Mouse (Mus musculus) heart, embryonic 14.5 days (tissue): ENCODE results near the gene Ankfy1. TPM values are rescaled to one million over a fixed set of nuclear protein-coding genes. Genes with fewer than 3 reads are reported as not detected.

Source experiments
- ATAC-seq: fragments of 200-750 bp; cut with Nextera tagmentation; 2 replicates; pipeline ENCODE4 v1.8.0; 2017; ENCODE audit warnings: low read depth, moderate TSS enrichment; ENCODE audit not compliant: insufficient number of reproducible peaks, insufficient read depth, low FRiP score
- H3K27ac ChIP-seq, 2 experiments: fragments of 200-500 bp in 1 of 2; fragments of 300-500 bp in 1 of 2; sonication (generic) in 1 of 2; replicated peaks in 1 of 2; 2 replicates each; pipeline ENCODE4 v1.5.1; 2012 to 2014; ENCODE audit warnings: low read depth in 2 of 2, low read length in 2 of 2, control low read depth in 1 of 2, mild to moderate bottlenecking in 1 of 2, mixed read lengths in 1 of 2; ENCODE audit not compliant: control insufficient read depth in 1 of 2, insufficient read depth in 1 of 2
- H3K27me3 ChIP-seq: fragments of 300-500 bp; sonication (generic); 2 replicates; pipeline ENCODE4 v1.6.1; 2014; ENCODE audit warnings: mild to moderate bottlenecking, low read length, control low read depth; ENCODE audit not compliant: control insufficient read depth, insufficient read depth
- H3K36me3 ChIP-seq: fragments of 300-500 bp; sonication (generic); 2 replicates; pipeline ENCODE4 v1.6.1; 2014; ENCODE audit warnings: mild to moderate bottlenecking, control low read depth, low read length, mixed read lengths; ENCODE audit not compliant: control insufficient read depth, insufficient read depth
- H3K4me1 ChIP-seq, 2 experiments: fragments of 200-500 bp in 1 of 2; fragments of 300-500 bp in 1 of 2; sonication (generic) in 1 of 2; 2 replicates each; pipeline ENCODE4 v1.6.1; 2012 to 2014; ENCODE audit warnings: low read length in 2 of 2, control low read depth in 1 of 2, mixed read lengths in 1 of 2; ENCODE audit not compliant: control insufficient read depth in 2 of 2, insufficient read depth in 2 of 2
- H3K4me2 ChIP-seq: fragments of 300-500 bp; sonication (generic); 2 replicates; pipeline ENCODE4 v1.6.1; 2014; ENCODE audit warnings: mild to moderate bottlenecking, low read length
- H3K4me3 ChIP-seq, 2 experiments: fragments of 200-500 bp in 1 of 2; fragments of 300-500 bp in 1 of 2; sonication (generic) in 1 of 2; 2 replicates each; pipeline ENCODE4 v1.5.1; 2012 to 2014; ENCODE audit warnings: low read length in 2 of 2, mild to moderate bottlenecking in 2 of 2, control low read depth in 1 of 2, low read depth in 1 of 2, moderate library complexity in 1 of 2; ENCODE audit not compliant: control insufficient read depth in 1 of 2, insufficient read depth in 1 of 2
- H3K9ac ChIP-seq: fragments of 300-500 bp; sonication (generic); 2 replicates; pipeline ENCODE4 v1.6.1; 2014; ENCODE audit warnings: mild to moderate bottlenecking, low read length
- H3K9me3 ChIP-seq: fragments of 300-500 bp; sonication (generic); 2 replicates; pipeline ENCODE4 v1.6.1; 2016; ENCODE audit warnings: low read length, control low read depth; ENCODE audit not compliant: control insufficient read depth
- WGBS: fragments of 180-500 bp; shearing (Covaris S2); extraction: QIAGEN DNeasy Blood & Tissue Kit; methylation state at CpG from one replicate; pipeline ENCODE4 v1.1.7; 2014; 5-methylcytosine and 5-hydroxymethylcytosine counted together
- polyA plus RNA-seq: library from polyadenylated mRNA; unstranded; fragments of >200 nt; fragmentation: Nextera tagmentation; extraction: Ambion mirVana; gene quantifications from 2 replicates; pipeline ENCODE4 v1.2.1, GENCODE M21; 2014

Ankfy1 gene
- polyA plus RNA-seq, 1 experiment from 2014 or later = 25.6 TPM

GRCm38 (mm10) chr11:72739048-72739447 is 49.2 kb downstream of the Ankfy1 start:
- Histone ChIP-seq H3K9me3 (no peaks in the 10 kb centered on the region), H3K4me1 (peaks cover 2 to 22% of the 10 kb centered on the region in 2 experiments; a peak in 3 of 4 replicates), H3K27ac (no peak overlapping the region), H3K36me3 (peaks cover 67% of the 10 kb centered on the region), H3K4me3 (no peak overlapping the region), H3K4me2 (no peak overlapping the region), H3K27me3 (no peaks in the 10 kb centered on the region), H3K9ac (no peak overlapping the region)
- ATAC-seq = no peak
- 65% methylated on average over 1 of the region's 1 CpGs for WGBS

DNA sequence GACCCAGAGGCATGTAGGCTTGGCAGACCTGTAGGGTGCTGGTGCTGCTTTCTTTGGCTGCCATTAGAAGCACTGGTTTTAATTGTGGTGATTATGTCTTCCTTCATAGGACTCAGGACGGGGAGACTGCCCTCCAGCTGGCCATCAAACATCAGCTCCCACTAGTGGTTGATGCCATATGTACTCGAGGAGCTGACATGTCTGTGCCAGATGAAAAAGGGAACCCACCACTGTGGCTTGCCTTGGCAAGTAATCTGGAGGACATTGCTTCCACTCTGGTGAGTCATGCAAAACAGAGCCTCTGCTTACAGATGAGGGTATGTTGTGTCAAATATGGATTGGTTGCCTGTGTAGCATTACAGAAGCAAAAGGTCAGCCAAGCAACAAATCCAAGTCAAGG is 62.1 kb downstream of the Ankfy1 start:
- Histone ChIP-seq H3K9ac (no peak overlapping the region), H3K9me3 (no peaks in the 10 kb centered on the region), H3K27ac (no peak overlapping the region), H3K4me2 (no peak overlapping the region), H3K4me1 (no peaks in the 10 kb centered on the region), H3K27me3 (no peaks in the 10 kb centered on the region), H3K4me3 (no peak overlapping the region), H3K36me3 (peaks cover 100% of the 10 kb centered on the region)
- ATAC-seq = no peak
- 31% methylated on average over 2 of the region's 2 CpGs for WGBS

DNA sequence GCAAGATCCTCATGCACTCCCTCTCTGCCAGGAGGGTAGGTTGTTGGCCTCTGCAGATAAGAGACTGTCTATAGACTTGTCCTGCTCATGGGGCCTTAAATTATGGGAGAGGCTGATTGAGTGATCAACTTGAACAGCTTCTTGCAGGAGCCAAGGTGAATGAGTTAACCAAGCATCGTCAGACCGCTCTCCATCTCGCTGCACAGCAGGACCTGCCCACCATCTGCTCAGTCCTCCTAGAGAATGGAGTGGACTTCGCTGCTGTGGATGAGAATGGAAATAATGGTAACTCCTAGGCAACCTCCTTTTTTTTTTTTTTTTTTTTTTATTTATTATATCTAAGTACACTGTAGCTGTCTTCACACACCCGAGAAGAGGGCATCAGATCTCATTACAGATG is 68.5 kb downstream of the Ankfy1 start:
- no peak overlapping the region for H3K27ac ChIP-seq
- no peaks in the 10 kb centered on the region for H3K9me3 ChIP-seq
- no peak overlapping the region for H3K9ac ChIP-seq
- peaks cover 99% of the 10 kb centered on the region for H3K36me3 ChIP-seq
- no peak for ATAC-seq
- 98% methylated on average over 5 of the region's 5 CpGs for WGBS
- no peak overlapping the region for H3K4me3 ChIP-seq
- H3K4me2 ChIP-seq = no peak overlapping the region
- H3K4me1 ChIP-seq = no peaks in the 10 kb centered on the region
- H3K27me3 ChIP-seq = no peaks in the 10 kb centered on the region

GRCm38 (mm10) chr11:72759581-72759980 is 69.8 kb downstream of the Ankfy1 start:
- no peak overlapping the region for H3K9ac ChIP-seq
- no peaks in the 10 kb centered on the region for H3K4me1 ChIP-seq
- H3K36me3 ChIP-seq = peaks cover 99% of the 10 kb centered on the region
- H3K4me3 ChIP-seq = no peak overlapping the region
- no peak overlapping the region for H3K27ac ChIP-seq
- H3K27me3 ChIP-seq = no peaks in the 10 kb centered on the region
- H3K9me3 ChIP-seq = no peaks in the 10 kb centered on the region
- H3K4me2 ChIP-seq = no peak overlapping the region
- 88% methylated on average over 6 of the region's 6 CpGs for WGBS
- no peak for ATAC-seq

GRCm38 (mm10) chr11:72760781-72761180 is 71.0 kb downstream of the Ankfy1 start:
- 76% methylated on average over 1 of the region's 1 CpGs for WGBS
- Histone ChIP-seq H3K4me2 (no peak overlapping the region), H3K9me3 (no peaks in the 10 kb centered on the region), H3K36me3 (peaks cover 90% of the 10 kb centered on the region), H3K27ac (no peak overlapping the region), H3K9ac (no peak overlapping the region), H3K4me3 (no peak overlapping the region), H3K4me1 (no peaks in the 10 kb centered on the region), H3K27me3 (no peaks in the 10 kb centered on the region)
- no peak for ATAC-seq

- Histone ChIP-seq H3K4me3 (no peak overlapping the region), H3K36me3 (peaks cover 78% of the 10 kb centered on the region), H3K4me2 (no peak overlapping the region), H3K4me1 (no peaks in the 10 kb centered on the region), H3K27ac (no peak overlapping the region), H3K27me3 (no peaks in the 10 kb centered on the region), H3K9ac (no peak overlapping the region), H3K9me3 (no peaks in the 10 kb centered on the region)
- no peak for ATAC-seq
- WGBS = 90% methylated on average over 4 of the region's 4 CpGs
These were observed 74.5 kb downstream of the Ankfy1 start for GRCm38 (mm10) chr11:72764270-72764669.

- H3K27ac ChIP-seq = no peak overlapping the region
- no peak overlapping the region for H3K4me3 ChIP-seq
- H3K9ac ChIP-seq = no peak overlapping the region
- no peak overlapping the region for H3K4me2 ChIP-seq
- peaks cover 56% of the 10 kb centered on the region for H3K36me3 ChIP-seq
- no peaks in the 10 kb centered on the region for H3K9me3 ChIP-seq
- 90% methylated on average over 8 of the region's 8 CpGs for WGBS
- no peaks in the 10 kb centered on the region for H3K4me1 ChIP-seq
- no peaks in the 10 kb centered on the region for H3K27me3 ChIP-seq
- ATAC-seq = no peak
These were observed 77.9 kb downstream of the Ankfy1 start for GRCm38 (mm10) chr11:72767716-72768115.

DNA sequence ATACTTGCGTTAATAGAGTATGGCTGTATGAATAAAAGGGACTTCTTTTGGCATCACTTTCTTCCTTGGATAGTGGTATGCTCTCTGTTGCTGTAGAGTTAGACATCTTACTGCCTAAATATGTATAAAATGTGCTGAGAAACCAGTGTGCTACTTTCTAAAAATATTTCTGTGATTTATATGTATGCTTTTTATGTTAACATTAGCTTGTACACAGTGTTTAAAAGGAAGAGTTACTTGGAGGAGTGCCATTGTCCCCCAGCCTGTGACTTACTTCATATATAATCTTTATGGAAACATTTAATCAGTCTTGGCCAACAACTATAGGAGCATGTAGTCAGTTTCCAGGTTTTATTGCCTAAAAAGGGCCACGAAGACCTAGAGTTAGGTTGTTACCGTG is 79.3 kb downstream of the Ankfy1 start:
- Histone ChIP-seq H3K9ac (no peak overlapping the region), H3K27me3 (no peaks in the 10 kb centered on the region), H3K4me1 (no peaks in the 10 kb centered on the region), H3K9me3 (no peaks in the 10 kb centered on the region), H3K4me3 (no peak overlapping the region), H3K4me2 (no peak overlapping the region), H3K27ac (no peak overlapping the region), H3K36me3 (peaks cover 43% of the 10 kb centered on the region)
- no peak for ATAC-seq
- WGBS = 92% methylated on average over 3 of the region's 3 CpGs
